22 mouse cellular contexts compared by ENCODE assay signal in the genomic region with DNA sequence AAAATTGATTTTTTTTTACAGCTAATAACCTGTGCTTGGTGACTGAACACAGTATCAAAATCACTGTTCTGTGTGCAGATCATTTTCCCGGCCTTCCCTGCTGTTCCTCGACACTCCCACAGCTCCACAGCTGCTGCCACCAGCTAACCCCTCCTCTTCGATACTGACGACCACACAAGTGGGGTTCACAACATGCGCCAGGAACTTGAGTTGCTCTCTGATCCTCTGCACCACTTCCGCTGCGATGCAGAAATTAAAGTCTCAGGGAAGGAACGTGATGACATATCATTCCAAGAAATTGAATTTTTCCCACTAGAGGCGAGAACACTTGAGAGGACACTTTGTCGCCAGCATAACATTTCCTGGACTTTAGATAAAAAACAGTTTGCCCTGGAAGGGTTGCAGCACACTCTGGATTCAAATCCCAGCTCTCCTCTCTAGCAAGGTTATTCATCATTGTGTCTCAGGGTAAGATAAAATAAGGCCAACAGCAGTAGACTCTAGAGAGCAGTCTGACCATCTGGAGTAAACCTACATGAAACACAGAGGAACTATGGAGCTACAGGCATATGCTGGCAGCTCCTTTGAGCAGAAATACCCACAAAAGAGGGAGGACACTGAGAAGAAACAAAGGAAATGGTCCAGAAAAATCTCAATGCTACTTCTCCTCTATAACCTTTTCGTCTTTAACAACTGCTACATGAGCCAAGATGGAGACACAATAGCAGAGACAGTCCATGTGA.
DNase-seq lines count a peak whose midpoint lies in the region; ATAC-seq and TF ChIP-seq lines count a peak whose summit lies in the region.
"Had no signal": no experiment of that assay in that cellular context is flagged by ENCODE, and none has a peak within 500 bp of the region (broad histone marks: within the 10 kb centered on the region; RNA-seq: fewer than 3 reads in every experiment).

No protein-coding gene starts in this region.

- peaks cover 4% of the 10 kb centered on the region; the same call in 1 of the 2 replicates for H3K4me1 ChIP-seq in heart, embryonic 12.5 days (replicated peaks)
- no peaks in the 10 kb centered on the region for H3K4me1 ChIP-seq in heart, embryonic 11.5 days (ENCODE audit: control insufficient read depth, insufficient read depth, low read length)
- no peaks in the 10 kb centered on the region for H3K4me1 ChIP-seq in kidney, postnatal 0 days (replicated peaks; ENCODE audit: insufficient read depth, low read length)
- 0 out of 2 replicates have a peak, but pooled peaks cover 4% of the 10 kb centered on the region for H3K4me1 ChIP-seq in kidney, embryonic 14.5 days (ENCODE audit: control insufficient read depth, insufficient read depth, low read length)
- no peaks in the 10 kb centered on the region for H3K4me1 ChIP-seq in lung, embryonic 16.5 days (replicated peaks; ENCODE audit: control insufficient read depth, insufficient read depth, low read length)
- no peaks in the 10 kb centered on the region for H3K4me1 ChIP-seq in lung, adult 2 months (ENCODE audit: control insufficient read depth, insufficient read depth, low read length)
- H3K4me1 ChIP-seq: neural tube, embryonic 15.5 days had no signal

- TF ChIP-seq POLR2A in lung, adult 2 months (IDR thresholded peaks at IDR 0.05; ENCODE audit: borderline replicate concordance, extremely low read depth, low read depth, low read length) = no peak

- H3K4me2 ChIP-seq in heart, embryonic 12.5 days = no peak overlapping the region
- H3K4me2 ChIP-seq in heart, embryonic 11.5 days = no peak overlapping the region
- no peak overlapping the region for H3K4me2 ChIP-seq in kidney, postnatal 0 days (ENCODE audit: low read length)
- H3K4me2 ChIP-seq in kidney, embryonic 14.5 days (replicated peaks; ENCODE audit: low read depth, low read length) = no peak overlapping the region
- H3K4me2 ChIP-seq in lung, embryonic 16.5 days (ENCODE audit: low read depth, low read length) = no peak overlapping the region; the same call in 1 of the 2 replicates
- H3K4me2 ChIP-seq: liver, embryonic 11.5 days; neural tube, embryonic 15.5 days had no signal

- H3K36me3 ChIP-seq in heart, embryonic 12.5 days = no peaks in the 10 kb centered on the region
- no peaks in the 10 kb centered on the region for H3K36me3 ChIP-seq in heart, embryonic 11.5 days (ENCODE audit: control insufficient read depth, insufficient read depth, low read length)
- H3K36me3 ChIP-seq in kidney, postnatal 0 days (ENCODE audit: insufficient read depth, low read length) = no peaks in the 10 kb centered on the region
- no peaks in the 10 kb centered on the region for H3K36me3 ChIP-seq in kidney, embryonic 14.5 days (ENCODE audit: control insufficient read depth, insufficient read depth, low read length)
- H3K36me3 ChIP-seq in lung, embryonic 16.5 days (ENCODE audit: control insufficient read depth, insufficient read depth, low read length) = no peaks in the 10 kb centered on the region
- H3K36me3 ChIP-seq: neural tube, embryonic 15.5 days had no signal

- H3K27ac ChIP-seq in heart, embryonic 12.5 days (ENCODE audit: poor library complexity, severe bottlenecking) = 0 out of 2 replicates have a peak overlapping the region, but pooled peaks have one; percentile 1
- H3K27ac ChIP-seq in heart, embryonic 11.5 days (ENCODE audit: low read depth, low read length) = no peak overlapping the region
- H3K27ac ChIP-seq in kidney, postnatal 0 days = no peak overlapping the region
- no peak overlapping the region for H3K27ac ChIP-seq in kidney, embryonic 14.5 days (ENCODE audit: low read depth, low read length)
- no peak overlapping the region for H3K27ac ChIP-seq in lung, embryonic 16.5 days (ENCODE audit: low read length)
- H3K27ac ChIP-seq: gastrocnemius, adult 2 months; neural tube, embryonic 15.5 days had no signal

- H3K27me3 ChIP-seq in heart, embryonic 12.5 days (replicated peaks) = no peaks in the 10 kb centered on the region
- H3K27me3 ChIP-seq in heart, embryonic 11.5 days (ENCODE audit: control insufficient read depth, insufficient read depth, low read length) = no peaks in the 10 kb centered on the region
- no peaks in the 10 kb centered on the region for H3K27me3 ChIP-seq in kidney, postnatal 0 days (ENCODE audit: insufficient read depth, low read length)
- H3K27me3 ChIP-seq in kidney, embryonic 14.5 days (ENCODE audit: control insufficient read depth, insufficient read depth, low read length) = no peaks in the 10 kb centered on the region
- H3K27me3 ChIP-seq in lung, embryonic 16.5 days (ENCODE audit: control insufficient read depth, insufficient read depth, low read depth, low read length) = no peaks in the 10 kb centered on the region
- H3K27me3 ChIP-seq: neural tube, embryonic 15.5 days had no signal

- no peaks in the 10 kb centered on the region for H3K9me3 ChIP-seq in heart, embryonic 12.5 days (replicated peaks)
- no peaks in the 10 kb centered on the region for H3K9me3 ChIP-seq in heart, embryonic 11.5 days (replicated peaks; ENCODE audit: control insufficient read depth, low read length)
- H3K9me3 ChIP-seq in kidney, postnatal 0 days (replicated peaks; ENCODE audit: low read length) = no peaks in the 10 kb centered on the region
- H3K9me3 ChIP-seq in kidney, embryonic 14.5 days (ENCODE audit: control insufficient read depth, low read length) = no peaks in the 10 kb centered on the region
- H3K9me3 ChIP-seq in lung, embryonic 16.5 days (ENCODE audit: control insufficient read depth, low read length) = no peaks in the 10 kb centered on the region
- H3K9me3 ChIP-seq: neural tube, embryonic 15.5 days had no signal

- no peak overlapping the region for H3K9ac ChIP-seq in heart, embryonic 12.5 days
- H3K9ac ChIP-seq in heart, embryonic 11.5 days (ENCODE audit: low read depth, low read length) = no peak overlapping the region
- H3K9ac ChIP-seq in kidney, postnatal 0 days (ENCODE audit: low read depth, low read length) = no peak overlapping the region
- no peak overlapping the region for H3K9ac ChIP-seq in kidney, embryonic 14.5 days (ENCODE audit: low read depth, low read length)
- no peak overlapping the region for H3K9ac ChIP-seq in lung, embryonic 16.5 days (ENCODE audit: low read length)
- H3K9ac ChIP-seq: neural tube, embryonic 15.5 days had no signal

- DNase-seq in kidney, postnatal 0 days (ENCODE audit: low spot score) = peak; percentile 66
- DNase-seq in lung, adult 2 months = no peak
- DNase-seq: adrenal gland, postnatal 25 days; B cell, adult 2 months; cerebellum, adult 18-20 months; cerebellum, postnatal 25 days; embryo, embryonic 11 days; gastrocnemius, adult 2 months; lung, postnatal 36 days; spleen, adult 18-20 months; thymus, adult 18-20 months; thymus, postnatal 4 days had no signal

- no peak for ATAC-seq in heart, embryonic 12.5 days (ENCODE audit: insufficient number of reproducible peaks, low FRiP score)
- no peak for ATAC-seq in heart, embryonic 11.5 days (replicated peaks; ENCODE audit: insufficient number of reproducible peaks, low FRiP score, low TSS enrichment)
- ATAC-seq in kidney, postnatal 0 days (replicated peaks; ENCODE audit: low FRiP score, low read depth) = no peak
- ATAC-seq in kidney, embryonic 14.5 days (ENCODE audit: low FRiP score, low TSS enrichment) = no peak
- ATAC-seq in lung, embryonic 16.5 days (ENCODE audit: low read depth) = peak; percentile 68; the same call in 1 of the 2 replicates
- no peak for ATAC-seq in erythroblast, adult 5-6 weeks (replicated peaks; ENCODE audit: low FRiP score, poor library complexity, severe bottlenecking)
- ATAC-seq: forebrain, embryonic 16.5 days; hindbrain, embryonic 16.5 days; midbrain, embryonic 16.5 days had no signal

- WGBS in heart, embryonic 12.5 days = 56% methylated on average over 11 of the region's 11 CpGs
- WGBS in heart, embryonic 11.5 days (ENCODE audit: insufficient replicate concordance) = 56% methylated on average over 11 of the region's 11 CpGs
- WGBS in kidney, postnatal 0 days = 49% methylated on average over 11 of the region's 11 CpGs
- WGBS in kidney, embryonic 14.5 days = 55% methylated on average over 11 of the region's 11 CpGs
- 38% methylated on average over 11 of the region's 11 CpGs for WGBS in lung, embryonic 16.5 days
- WGBS in lung, adult 2 months = 49% methylated on average over 11 of the region's 11 CpGs

- H3K4me3 ChIP-seq in heart, embryonic 12.5 days = no peak overlapping the region
- H3K4me3 ChIP-seq in heart, embryonic 11.5 days (ENCODE audit: low read depth, low read length) = no peak overlapping the region
- H3K4me3 ChIP-seq in kidney, postnatal 0 days (replicated peaks; ENCODE audit: low read depth, low read length) = no peak overlapping the region
- no peak overlapping the region for H3K4me3 ChIP-seq in kidney, embryonic 14.5 days (ENCODE audit: low read length)
- H3K4me3 ChIP-seq in lung, embryonic 16.5 days (ENCODE audit: low read length) = no peak overlapping the region
- H3K4me3 ChIP-seq in lung, adult 2 months (replicated peaks; ENCODE audit: extremely low read depth, low read depth, low read length) = no peak overlapping the region
- H3K4me3 ChIP-seq: gastrocnemius, adult 2 months; neural tube, embryonic 15.5 days had no signal

- no peak for TF ChIP-seq CTCF in kidney, postnatal 0 days (IDR thresholded peaks at IDR 0.05; ENCODE audit: low read depth)
- TF ChIP-seq CTCF in lung, adult 2 months (IDR thresholded peaks at IDR 0.05; ENCODE audit: insufficient read depth, low read length) = no peak
